Mouse (Mus musculus): ENCODE measurements around the gene Pi4k2a.

DNA sequence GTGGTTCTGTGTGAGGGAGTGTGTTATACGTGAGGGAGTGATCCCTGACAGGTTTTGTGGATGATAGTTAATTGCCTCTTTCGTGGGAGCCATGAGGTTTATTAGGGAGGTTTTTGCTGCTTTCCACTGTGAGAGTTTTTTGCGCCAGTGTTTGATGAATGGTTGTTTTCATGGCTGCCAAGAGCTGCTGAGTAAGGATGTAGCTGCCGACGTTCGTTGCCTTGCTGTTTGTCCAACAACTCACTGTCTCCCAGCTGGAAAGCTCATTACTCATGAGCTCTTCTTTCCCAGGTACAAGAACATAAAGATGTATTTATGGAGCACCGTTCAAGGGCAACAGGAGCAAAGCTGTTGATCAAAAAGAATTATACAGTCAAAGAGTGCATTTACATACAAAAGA, 73.9 kb downstream of the Pi4k2a start:
- TF ChIP-seq CTCF (IDR thresholded peaks at IDR 0.05; ENCODE audit: borderline replicate concordance, insufficient read depth, low read depth, low read length) (no peak), POLR2A (IDR thresholded peaks at IDR 0.05; ENCODE audit: borderline replicate concordance, insufficient read depth, low read length) (no peak)

All from cerebellum, adult 2 months (tissue).